Mouse (Mus musculus): ENCODE data around the gene Srrt.

DNA sequence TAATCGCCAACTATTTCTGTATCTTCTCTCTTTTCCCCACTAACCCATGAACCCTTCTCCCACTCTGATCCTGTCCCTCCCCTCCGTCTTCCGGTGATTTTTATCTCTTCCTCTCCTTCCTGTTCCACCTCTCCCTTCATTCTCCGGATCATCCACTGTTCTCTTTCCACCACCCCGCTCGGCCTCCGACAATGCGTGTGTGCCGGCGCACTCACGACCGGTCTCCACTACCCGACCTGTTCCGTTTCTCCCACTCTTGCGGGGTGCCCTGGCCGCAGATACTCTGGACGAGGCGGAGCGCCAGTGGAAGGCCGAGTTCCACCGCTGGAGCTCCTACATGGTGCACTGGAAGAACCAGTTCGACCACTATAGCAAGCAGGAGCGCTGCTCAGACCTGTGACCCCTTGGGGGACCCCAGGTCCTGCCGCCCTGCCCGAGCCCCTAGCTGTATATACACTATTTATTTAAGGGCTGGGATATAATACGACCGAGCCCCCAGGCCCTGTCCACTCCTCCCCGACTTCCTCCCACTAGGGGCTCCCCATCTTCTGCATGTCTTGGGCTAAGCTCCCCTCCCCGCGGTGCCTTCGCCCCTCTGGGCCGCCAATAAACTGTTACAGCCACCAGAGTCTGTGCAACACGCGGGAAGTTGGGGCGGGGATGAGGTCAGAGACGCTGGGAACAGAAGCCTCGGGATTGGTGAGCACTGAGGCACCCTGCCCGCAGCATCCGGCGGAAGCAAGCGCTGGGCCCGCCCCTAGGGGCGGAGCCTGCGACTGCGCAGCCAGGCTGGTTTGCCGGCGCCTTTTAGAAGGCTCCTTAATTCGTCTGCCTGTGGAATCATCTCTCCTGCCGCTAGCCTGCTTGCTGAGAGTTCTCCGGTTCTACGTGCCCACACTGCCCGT is 13.4 kb downstream of the Srrt start, which contains the start of gene Ufsp1:
- TF ChIP-seq CTCF (IDR thresholded peaks at IDR 0.05; ENCODE audit: control insufficient read depth, insufficient read depth, insufficient replicate concordance, low read depth, low read length) (no peak), POLR2A (IDR thresholded peaks at IDR 0.05; ENCODE audit: control insufficient read depth, low read depth, low read length) (peak; percentile 61)
